Mouse (Mus musculus) MEL (cell line): ENCODE measurements around the gene 0610009B22Rik.

Source experiments
- CTCF ChIP-seq, 3 experiments: IDR thresholded peaks in 2 of 3; conservative IDR thresholded peaks in 1 of 3; 2 replicates each; pipeline ENCODE4 v1.5.1; 2011 to 2012; ENCODE audit warnings: low read length in 3 of 3, low read depth in 2 of 3, mild to moderate bottlenecking in 2 of 3, improper control_type of control experiment in 1 of 3, inconsistent platforms in 1 of 3, mixed read lengths in 1 of 3, moderate library complexity in 1 of 3; ENCODE audit not compliant: control insufficient read depth in 1 of 3, insufficient read depth in 1 of 3, poor library complexity in 1 of 3, severe bottlenecking in 1 of 3
- E2F4 ChIP-seq: IDR thresholded peaks from 2 replicates; pipeline ENCODE4 v1.6.1; 2011; ENCODE audit warnings: low read depth, low read length, improper control_type of control experiment, borderline replicate concordance
- EP300 ChIP-seq, 2 experiments: IDR thresholded peaks; 2 replicates each; pipeline ENCODE4 v1.6.1; 2011; ENCODE audit warnings: improper control_type of control experiment in 2 of 2, low read length in 2 of 2, low read depth in 1 of 2, mild to moderate bottlenecking in 1 of 2
- GABPA ChIP-seq: IDR thresholded peaks from 2 replicates; pipeline ENCODE4 v1.6.1; 2012; ENCODE audit warnings: low read depth, mild to moderate bottlenecking, inconsistent platforms, low read length, improper control_type of control experiment, moderate library complexity
- JUND ChIP-seq: IDR thresholded peaks from 2 replicates; pipeline ENCODE4 v1.6.1; 2011; ENCODE audit warnings: low read depth, mild to moderate bottlenecking, improper control_type of control experiment, low read length
- MAFK ChIP-seq: IDR thresholded peaks from 2 replicates; pipeline ENCODE4 v1.6.1; 2011; ENCODE audit warnings: low read depth, mild to moderate bottlenecking, low read length, improper control_type of control experiment, borderline replicate concordance
- POLR2A ChIP-seq, 2 experiments: IDR thresholded peaks; 2 replicates each; pipeline ENCODE4 v1.6.1; 2011 to 2012; ENCODE audit warnings: low read length in 2 of 2, mild to moderate bottlenecking in 2 of 2, control low read depth in 1 of 2, improper control_type of control experiment in 1 of 2, low read depth in 1 of 2, moderate library complexity in 1 of 2; ENCODE audit not compliant: control insufficient read depth in 1 of 2, insufficient read depth in 1 of 2, poor library complexity in 1 of 2
- SMC3 ChIP-seq: IDR thresholded peaks from 2 replicates; pipeline ENCODE4 v1.6.1; 2011; ENCODE audit warnings: low read depth, low read length, improper control_type of control experiment
- TCF12 ChIP-seq: IDR thresholded peaks from 2 replicates; pipeline ENCODE4 v1.6.1; 2014; ENCODE audit warnings: low read depth, mild to moderate bottlenecking, inconsistent platforms, low read length, improper control_type of control experiment, moderate library complexity
- ZKSCAN1 ChIP-seq: IDR thresholded peaks from 2 replicates; pipeline ENCODE4 v1.6.1; 2012; ENCODE audit warnings: low read depth, mild to moderate bottlenecking, inconsistent platforms, low read length, improper control_type of control experiment, moderate library complexity
- ZNF384 ChIP-seq: IDR thresholded peaks from 2 replicates; pipeline ENCODE4 v1.6.1; 2012; ENCODE audit warnings: low read depth, mild to moderate bottlenecking, inconsistent platforms, low read length, improper control_type of control experiment

- TF ChIP-seq TCF12: no peak
- no peak for TF ChIP-seq POLR2A (IDR thresholded peaks at IDR 0.05; ENCODE audit: control insufficient read depth in 1 of 2, insufficient read depth in 1 of 2, low read depth in 1 of 2, low read length in 2 of 2, poor library complexity in 1 of 2)
- no peak for TF ChIP-seq EP300 (IDR thresholded peaks at IDR 0.05; ENCODE audit: low read depth in 1 of 2, low read length in 2 of 2)
- TF ChIP-seq JUND: no peak
- no peak for TF ChIP-seq GABPA
- no peak for TF ChIP-seq MAFK
- TF ChIP-seq E2F4: no peak
- no peak for TF ChIP-seq ZKSCAN1
- no peak for TF ChIP-seq CTCF (IDR thresholded peaks at IDR 0.05 in 2 of 3, conservative IDR thresholded peaks at IDR 0.05 in 1 of 3; ENCODE audit: control insufficient read depth in 1 of 3, insufficient read depth in 1 of 3, low read depth in 2 of 3, low read length in 3 of 3, poor library complexity in 1 of 3, severe bottlenecking in 1 of 3)
- TF ChIP-seq ZNF384: no peak
- no peak for TF ChIP-seq SMC3
Observed at GRCm38 (mm10) chr11:51702831-51703230, 14.2 kb upstream of the 0610009B22Rik start.
